Mouse (Mus musculus) common myeloid progenitor, adult 5-6 weeks (primary cell): ENCODE results near the gene Gm28042. TPM values are rescaled to one million over a fixed set of nuclear protein-coding genes. Genes with fewer than 3 reads are reported as not detected.

Experiments used
- ATAC-seq: replicated peaks from 2 replicates; pipeline ENCODE4 v1.8.0; 2016; ENCODE audit warnings: low read depth, mild to moderate bottlenecking, moderate TSS enrichment, inconsistent platforms; ENCODE audit not compliant: poor library complexity, severe bottlenecking
- total RNA-seq: library from RNA; stranded (forward); fragments of 200-1000, 187-1606 nt; gene quantifications from 2 replicates; pipeline ENCODE4 v1.2.3, GENCODE M21; 2017

Gene Gm28042
- 0.23 and 1.4 TPM in 2 replicates for total RNA-seq

GRCm38 (mm10) chr2:120026984-120027949, at the start of gene Gm28042, which contains the start of gene Jmjd7:
TSS of gene Gm28042 (plus strand) at chr2:120027493.
TSS of gene Jmjd7 (plus strand) at chr2:120027483.
- ATAC-seq, result peak; percentile 97

- ATAC-seq, result no peak
Measured at GRCm38 (mm10) chr2:119980343-119980986, 46.8 kb upstream of the Gm28042 start.

- ATAC-seq, result no peak
Measured at GRCm38 (mm10) chr2:119981631-119982030, 45.7 kb upstream of the Gm28042 start.

- ATAC-seq, result no peak
Measured at GRCm38 (mm10) chr2:119985871-119986270, 41.4 kb upstream of the Gm28042 start.

GRCm38 (mm10) chr2:119986369-119986768, 40.9 kb upstream of the Gm28042 start:
- no peak for ATAC-seq

GRCm38 (mm10) chr2:119987441-119987840, 39.9 kb upstream of the Gm28042 start:
- no peak for ATAC-seq

GRCm38 (mm10) chr2:119988952-119989351, 38.3 kb upstream of the Gm28042 start:
- ATAC-seq, result no peak; the same call in 1 of the 2 replicates

GRCm38 (mm10) chr2:119990881-119991280, 36.4 kb upstream of the Gm28042 start:
- ATAC-seq, result no peak

- no peak for ATAC-seq
Measured at GRCm38 (mm10) chr2:119992349-119992748, 34.9 kb upstream of the Gm28042 start.

- no peak for ATAC-seq
Measured at GRCm38 (mm10) chr2:119993515-119993914, 33.8 kb upstream of the Gm28042 start.

- no peak for ATAC-seq
Measured at GRCm38 (mm10) chr2:119994839-119995238, 32.5 kb upstream of the Gm28042 start.

GRCm38 (mm10) chr2:119995391-119996281, 31.7 kb upstream of the Gm28042 start:
- peak; percentile 90 for ATAC-seq

GRCm38 (mm10) chr2:119997354-119997753, 29.9 kb upstream of the Gm28042 start:
- ATAC-seq, result no peak

- ATAC-seq, result no peak
Measured at GRCm38 (mm10) chr2:119999731-120000130, 27.6 kb upstream of the Gm28042 start.

- peak; percentile 58; the same call in 1 of the 2 replicates for ATAC-seq
Measured at GRCm38 (mm10) chr2:120000882-120001584, 26.3 kb upstream of the Gm28042 start.

- ATAC-seq, result no peak
Measured at GRCm38 (mm10) chr2:120001956-120002355, 25.3 kb upstream of the Gm28042 start.

GRCm38 (mm10) chr2:120003970-120004369, 23.3 kb upstream of the Gm28042 start:
- no peak for ATAC-seq

- ATAC-seq, result no peak
Measured at GRCm38 (mm10) chr2:120006696-120007095, 20.6 kb upstream of the Gm28042 start.

- ATAC-seq, result no peak
Measured at GRCm38 (mm10) chr2:120007680-120008210, 19.5 kb upstream of the Gm28042 start.
